Mouse (Mus musculus): ENCODE measurements at regions not wholly inside any gene's neighbourhood (a gene's known extent, or its start where the extent isn't known, plus 50 kb on each side); places are given as distances from the start of the nearest gene placed in this dataset.

GRCm38 (mm10) chr8:112933815-112934214 is 364.0 kb downstream of the Cntnap4 start:
- DNase-seq (ENCODE audit: low spot score) = no peak

DNA sequence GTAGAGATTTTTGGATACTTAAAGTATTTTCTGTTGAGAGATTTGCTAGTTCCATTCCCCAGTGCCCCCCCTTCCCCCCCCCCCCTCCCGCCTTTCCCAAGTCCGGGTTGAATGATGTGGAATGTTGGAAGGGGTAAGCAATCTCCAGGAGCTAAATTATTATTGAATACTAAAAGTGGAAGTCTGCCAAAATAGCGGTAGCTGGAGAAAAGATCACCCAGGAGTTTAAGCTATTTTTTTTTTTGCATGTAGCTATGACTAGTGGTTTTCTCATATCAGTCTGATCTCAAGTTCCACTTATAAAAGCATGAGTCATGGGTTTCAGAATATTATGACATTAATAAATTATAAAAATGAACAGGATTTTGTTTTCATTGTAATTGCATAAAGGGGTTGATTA is 365.6 kb downstream of the Cntnap4 start:
- DNase-seq (ENCODE audit: low spot score) = no peak

- peak; percentile 71 for DNase-seq (ENCODE audit: low spot score)
Measured at GRCm38 (mm10) chr8:112935897-112936719, 366.3 kb downstream of the Cntnap4 start.

DNA sequence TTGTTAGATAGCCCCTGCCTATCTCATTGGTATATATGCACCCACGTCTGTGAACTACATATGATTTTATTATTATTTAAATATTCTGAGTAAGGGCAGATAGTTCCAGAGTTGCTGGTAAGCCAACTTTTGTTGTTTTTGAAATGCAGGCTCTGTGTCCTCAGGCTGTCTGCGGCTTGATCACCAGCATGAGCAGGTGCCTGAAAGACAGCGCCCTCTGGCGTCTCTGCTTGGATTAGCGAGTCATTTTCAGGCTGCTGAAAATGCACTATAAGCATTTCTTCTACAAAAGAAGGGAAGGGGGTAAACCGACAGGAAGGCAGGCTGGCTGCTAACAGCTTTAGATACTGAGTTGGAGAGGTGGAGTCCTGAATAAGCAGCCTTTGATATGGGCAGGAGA is 402.6 kb downstream of the Cntnap4 start:
- peak; percentile 22 for DNase-seq (ENCODE audit: low spot score)

GRCm38 (mm10) chr8:112975734-112976133 is 405.9 kb downstream of the Cntnap4 start:
- DNase-seq (ENCODE audit: low spot score) = no peak

DNA sequence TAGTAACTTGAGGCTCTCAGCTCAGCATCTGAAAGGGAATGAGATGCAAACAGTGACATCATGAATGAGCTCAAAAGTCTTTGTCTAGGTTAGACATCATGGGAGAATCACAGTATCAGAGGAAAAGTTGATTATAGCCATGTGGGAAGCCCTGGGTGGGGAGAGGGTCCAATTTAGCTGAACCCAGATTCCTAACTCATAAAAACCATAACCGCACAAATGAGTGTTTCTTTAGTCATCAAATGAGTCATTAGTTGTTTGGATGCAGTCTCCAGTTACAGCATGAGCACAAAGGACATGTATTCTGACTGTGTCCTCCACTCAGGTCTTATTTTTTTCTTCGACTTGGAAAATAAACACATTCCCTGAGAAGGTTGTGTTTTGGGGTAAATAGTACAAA is 406.5 kb downstream of the Cntnap4 start:
- no peak for DNase-seq (ENCODE audit: low spot score)

DNA sequence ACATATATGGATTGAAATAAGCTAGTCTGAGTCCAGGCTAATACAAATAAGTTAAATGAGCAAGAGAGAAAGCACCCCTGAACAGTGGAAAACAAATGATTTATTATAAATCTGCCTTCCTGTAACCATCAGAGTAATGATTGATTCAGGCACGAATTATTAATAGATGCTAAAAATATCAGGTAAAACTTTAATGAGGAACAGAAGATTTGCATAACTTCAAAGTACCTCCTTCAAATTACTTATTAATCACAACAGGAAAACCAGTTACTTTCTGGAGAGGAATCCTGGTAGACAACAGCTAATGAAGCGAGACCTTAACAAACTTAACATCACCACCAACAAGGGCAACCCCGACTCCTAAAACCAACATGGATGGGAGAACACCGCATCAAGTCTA is 423.9 kb downstream of the Cntnap4 start:
- no peak for DNase-seq (ENCODE audit: low spot score)

- DNase-seq (ENCODE audit: low spot score) = no peak
Measured at GRCm38 (mm10) chr8:113007356-113007755, 437.5 kb downstream of the Cntnap4 start.

DNA sequence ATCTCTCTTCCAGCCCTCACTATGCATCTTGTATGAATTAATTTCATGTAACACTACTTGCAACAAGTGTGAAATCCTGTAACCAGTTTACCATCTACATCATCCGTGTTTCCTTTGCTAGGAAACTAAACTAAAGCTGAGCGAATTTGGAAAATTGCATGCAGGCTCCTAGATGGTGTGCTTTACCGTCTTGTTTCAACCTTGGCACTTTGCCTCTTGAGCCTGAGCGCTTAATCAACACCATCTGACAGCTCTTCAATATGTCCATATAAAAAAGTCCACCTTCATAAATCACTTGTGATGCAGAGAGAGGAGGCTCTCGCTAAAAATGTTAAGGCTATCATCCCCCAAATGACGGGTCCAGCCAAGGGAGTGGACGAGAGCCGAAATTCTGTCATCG is 459.0 kb downstream of the Cntnap4 start:
- no peak for DNase-seq (ENCODE audit: low spot score)

- no peak for DNase-seq (ENCODE audit: low spot score)
Measured at GRCm38 (mm10) chr8:113051770-113052473, 482.1 kb downstream of the Cntnap4 start.

DNA sequence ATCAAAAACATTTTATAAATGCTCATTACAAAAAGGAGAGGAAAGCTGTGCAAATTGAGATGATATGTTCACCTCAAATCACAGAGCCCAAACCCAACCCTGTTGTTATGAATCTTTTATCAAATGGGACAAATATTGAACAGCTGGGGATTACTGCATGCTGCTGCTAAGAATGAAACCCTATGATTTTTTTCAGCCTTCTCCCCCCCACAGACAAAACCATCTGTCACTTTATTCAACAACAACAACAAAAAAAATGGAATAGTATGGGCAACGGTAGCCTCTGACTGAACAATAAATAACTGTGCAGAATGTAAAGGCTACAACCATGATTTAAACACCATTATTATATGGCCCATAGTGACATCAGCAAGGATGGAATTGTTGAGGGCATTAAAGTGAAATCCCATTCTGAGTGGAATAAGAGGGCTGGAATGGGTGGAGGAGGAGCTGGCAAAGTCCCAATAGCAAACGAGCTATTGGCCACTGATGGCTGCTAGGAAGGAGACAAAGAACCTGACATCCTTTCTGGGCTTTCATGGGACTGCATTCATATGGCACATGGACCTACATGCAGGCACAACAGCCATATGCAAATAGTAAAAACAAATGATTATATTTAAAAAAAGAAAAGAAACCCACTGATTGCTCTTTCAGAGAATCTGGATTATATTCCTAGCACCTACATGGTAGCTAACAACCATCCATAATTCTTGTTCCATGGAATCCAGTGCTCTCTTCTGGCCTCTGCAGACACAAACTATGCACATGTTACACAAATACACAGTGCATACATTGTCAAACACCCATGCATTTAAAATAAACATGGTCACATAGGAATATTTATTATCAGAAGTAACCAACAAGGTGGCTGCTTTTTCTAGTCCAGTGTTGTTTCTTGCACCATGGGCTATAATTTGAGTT is 495.7 kb downstream of the Cntnap4 start:
- DNase-seq (ENCODE audit: low spot score) = no peak

GRCm38 (mm10) chr8:113066170-113066708 is 496.4 kb downstream of the Cntnap4 start:
- no peak for DNase-seq (ENCODE audit: low spot score)

DNA sequence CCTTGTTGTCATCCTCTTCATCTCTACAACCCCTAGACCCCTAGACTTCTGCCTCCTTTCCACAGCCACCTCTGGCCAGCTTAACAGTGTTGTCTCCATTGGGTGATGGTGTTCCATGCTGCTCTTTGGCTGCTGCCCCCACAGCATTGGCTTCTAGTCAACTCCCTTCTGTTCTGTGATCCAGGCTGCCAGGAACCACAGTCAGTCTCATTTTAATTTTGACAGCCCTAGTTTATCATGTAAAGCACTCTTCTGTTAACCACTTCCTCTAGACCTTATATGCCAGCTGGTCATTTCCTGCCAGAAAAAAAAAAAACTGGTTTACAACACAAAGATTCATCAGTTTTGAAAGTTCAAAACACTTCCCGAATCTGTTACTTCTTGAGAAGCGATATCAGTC is 514.1 kb downstream of the Cntnap4 start:
- DNase-seq (ENCODE audit: low spot score) = no peak

DNA sequence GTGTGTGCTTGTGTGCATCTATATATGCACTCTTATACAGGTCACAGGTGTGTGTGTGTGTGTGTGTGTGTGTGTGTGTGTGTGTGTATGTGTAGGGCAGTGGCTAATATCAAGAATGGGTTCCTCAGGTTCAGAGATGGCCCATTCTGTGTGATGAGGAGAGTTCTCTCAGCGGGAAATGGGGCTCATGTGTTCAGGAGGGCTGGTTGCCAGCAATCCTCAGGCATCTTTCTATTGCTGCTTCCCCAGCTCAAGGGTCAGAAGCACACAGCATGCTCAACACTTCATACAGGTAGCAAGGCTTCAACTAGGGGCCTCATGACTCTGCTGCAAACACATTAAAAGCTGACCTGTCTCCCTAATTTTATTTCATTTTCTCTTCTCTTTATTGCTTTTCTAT is 517.7 kb downstream of the Cntnap4 start:
- DNase-seq (ENCODE audit: low spot score) = no peak

DNA sequence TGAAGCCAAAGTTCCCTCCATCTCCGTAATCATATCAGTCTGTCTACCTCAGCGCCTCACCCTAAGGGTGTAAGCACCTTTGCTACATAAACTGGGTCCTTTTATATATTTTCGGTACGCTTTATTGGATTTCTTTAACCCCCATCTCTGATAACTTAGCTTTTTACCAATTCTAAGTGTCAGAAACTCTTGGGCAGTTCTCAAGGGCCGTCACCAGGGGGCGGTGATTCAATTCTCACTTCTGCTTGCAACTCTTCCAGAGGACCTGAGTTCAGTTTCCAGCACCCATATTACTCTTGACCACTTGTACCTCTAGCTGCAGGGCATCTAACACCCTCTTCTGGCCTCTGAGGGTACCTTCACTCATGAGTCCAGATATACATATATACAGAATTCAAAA is 523.7 kb upstream of the Mon1b start:
- DNase-seq (ENCODE audit: low spot score) = no peak

DNA sequence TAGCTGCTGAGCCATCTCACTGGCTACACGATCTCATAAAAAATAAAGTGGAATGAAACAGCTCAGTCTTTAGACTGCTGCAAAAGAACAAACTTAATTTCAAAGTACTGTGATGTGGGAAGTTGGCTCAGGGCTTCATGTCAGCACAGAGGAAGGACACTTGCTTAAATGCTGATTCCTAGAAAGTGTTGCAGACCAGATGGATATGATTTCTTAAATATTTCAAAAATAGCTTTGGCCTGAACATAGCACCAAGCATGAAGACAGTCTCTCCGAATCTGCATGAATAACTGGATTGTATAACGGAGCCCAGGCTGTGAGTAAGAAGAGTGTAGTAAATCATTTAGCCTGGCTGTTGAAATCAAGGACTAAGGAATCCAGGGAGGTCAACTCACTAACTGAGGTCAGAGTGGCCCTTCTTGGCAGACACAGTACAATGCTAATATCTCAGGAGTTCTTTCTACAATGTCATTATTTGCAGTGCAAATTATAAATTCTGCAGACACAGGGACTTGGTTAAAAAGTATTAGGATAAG is 521.2 kb upstream of the Mon1b start:
- DNase-seq (ENCODE audit: low spot score) = no peak

DNA sequence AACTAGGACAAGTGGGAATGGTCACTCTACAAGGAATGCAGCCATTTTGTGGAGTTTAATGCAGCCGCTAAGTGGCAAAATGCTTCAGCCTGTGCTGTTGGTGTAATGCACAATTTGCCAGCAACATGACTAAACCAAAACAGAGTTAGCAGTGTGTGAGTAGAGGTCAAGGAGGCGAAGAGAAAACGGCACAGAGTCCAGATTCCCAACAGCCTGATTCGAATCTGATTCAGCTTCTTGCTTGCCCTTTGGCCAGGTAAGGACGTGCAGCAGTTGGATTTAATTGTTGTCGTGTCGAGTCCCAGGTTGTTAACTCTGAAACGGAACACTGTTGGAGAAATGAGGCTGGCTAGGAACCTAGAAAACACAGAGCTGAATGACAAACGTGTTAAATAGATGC is 518.1 kb upstream of the Mon1b start:
- no peak for DNase-seq (ENCODE audit: low spot score)

DNA sequence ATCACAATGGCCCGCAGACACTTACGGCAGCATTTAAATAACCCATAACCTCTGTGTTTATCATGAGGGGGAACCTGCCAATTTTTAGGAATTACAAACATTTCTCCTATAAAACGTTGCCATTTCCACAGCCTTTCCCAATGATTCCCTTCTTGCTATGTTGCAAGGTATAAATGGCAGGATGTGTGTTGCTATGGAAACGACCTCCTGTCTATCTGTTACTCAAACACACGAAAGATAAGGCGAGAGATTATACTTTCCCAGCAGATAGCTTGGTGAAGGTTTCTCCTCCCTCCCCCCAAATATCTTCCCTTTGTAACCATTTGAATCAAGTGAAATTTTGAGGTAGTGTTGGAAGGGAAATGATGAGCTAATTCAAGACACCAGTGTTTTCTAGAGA is 509.8 kb upstream of the Mon1b start:
- no peak for DNase-seq (ENCODE audit: low spot score)

DNA sequence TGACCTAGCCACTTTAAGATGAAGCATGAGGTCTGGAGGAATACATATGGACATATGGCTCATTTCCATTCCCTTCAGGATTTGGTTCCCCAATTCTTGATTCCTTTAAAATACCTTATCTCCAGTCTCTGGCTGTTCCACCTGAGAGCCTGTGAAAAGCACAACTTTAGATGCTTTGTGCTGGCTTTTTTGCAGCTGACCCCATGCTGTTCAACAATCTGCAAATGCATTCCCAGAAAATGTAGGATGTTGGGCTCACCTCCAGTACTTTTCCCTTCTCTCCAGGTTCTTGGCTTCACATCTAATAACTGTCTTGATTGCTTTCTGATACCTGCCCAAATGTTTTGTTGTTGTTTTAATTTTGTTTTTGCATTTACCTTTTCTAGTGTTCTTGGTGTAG is 498.0 kb upstream of the Mon1b start:
- DNase-seq (ENCODE audit: low spot score) = no peak

DNA sequence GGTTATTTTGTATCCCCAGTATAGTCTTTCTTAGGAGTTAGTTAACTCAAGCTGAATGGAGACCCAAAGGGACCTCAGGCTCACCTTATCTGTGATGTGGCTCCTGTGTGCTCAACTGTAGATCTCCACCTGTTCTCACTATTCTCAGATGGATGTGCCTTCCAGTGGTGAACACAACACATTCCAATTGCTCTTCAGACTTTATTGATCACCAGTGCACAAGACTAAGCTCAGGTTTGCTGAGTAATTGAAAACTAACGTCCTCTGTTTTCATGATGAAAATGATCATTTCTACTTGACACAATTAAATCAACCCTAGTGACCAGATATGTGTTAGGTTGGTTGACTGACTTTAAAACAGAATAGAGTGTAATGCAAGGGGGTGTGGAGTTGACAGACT is 495.4 kb upstream of the Mon1b start:
- no peak for DNase-seq (ENCODE audit: low spot score)

DNA sequence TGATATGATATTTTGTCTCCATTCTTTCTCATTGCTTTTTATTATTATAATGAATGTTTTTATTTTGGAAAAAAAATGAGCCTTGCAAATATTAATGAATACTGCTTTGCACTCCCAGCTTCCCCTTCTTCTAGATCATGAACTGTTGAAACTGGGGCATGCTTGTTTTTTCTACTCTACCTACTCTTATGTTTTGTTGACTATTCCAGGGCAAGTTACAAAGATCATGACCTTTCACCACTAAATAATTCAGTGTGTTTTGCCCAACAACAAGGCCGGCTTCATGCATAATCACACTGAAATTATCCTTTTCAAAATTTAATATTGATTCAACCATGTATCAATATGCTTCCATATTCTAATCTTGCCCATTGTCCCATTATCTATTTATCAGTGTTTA is 494.3 kb upstream of the Mon1b start:
- DNase-seq (ENCODE audit: low spot score) = no peak

DNA sequence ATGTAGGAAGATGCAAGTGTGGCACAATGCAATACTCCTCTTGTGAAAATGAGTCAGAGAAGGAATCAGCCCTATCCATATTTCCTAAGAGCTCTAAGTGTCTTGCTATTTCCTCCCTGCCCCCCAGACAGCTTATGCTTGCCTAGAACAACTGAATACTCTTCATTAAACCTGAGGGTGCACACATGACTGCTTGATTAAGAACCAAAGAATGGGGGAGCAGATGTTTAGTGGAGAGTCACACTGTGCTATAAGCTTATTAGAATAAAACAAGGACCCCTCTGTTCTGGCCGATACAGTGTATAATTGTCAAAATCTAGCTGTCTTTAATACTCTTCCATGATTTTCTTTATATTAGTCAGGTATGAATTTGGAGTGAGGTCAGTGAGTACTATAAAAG is 458.8 kb upstream of the Mon1b start:
- no peak for DNase-seq (ENCODE audit: low spot score)

All from lung, postnatal 25 days (tissue).